Mouse (Mus musculus): ENCODE data around the gene Dupd1.

Dupd1 gene

DNA sequence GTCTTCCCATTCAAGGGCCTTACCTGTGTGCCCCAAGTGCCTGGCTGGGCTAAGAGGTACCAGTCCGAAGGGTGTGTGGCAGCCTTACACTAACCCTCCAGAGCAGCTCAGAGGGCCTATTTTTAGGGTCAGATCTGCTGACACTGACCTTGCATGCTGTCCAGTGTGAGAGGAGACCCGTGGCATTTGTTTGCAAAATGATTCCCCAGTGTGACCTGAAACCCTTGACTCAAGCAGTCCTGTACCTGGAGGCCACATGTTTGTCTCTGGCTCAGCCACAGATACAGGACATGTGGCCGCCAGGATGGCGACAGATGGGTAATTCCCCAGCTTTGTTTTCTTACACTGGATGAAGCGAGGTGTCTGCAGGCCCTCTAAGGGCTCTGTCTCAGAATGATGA lies at the start of gene Dupd1:
Dupd1 (minus strand) TSS at position 91 of the 400 bp plus-strand sequence.
- no peak for DNase-seq (ENCODE audit: low spot score in 2 of 2)

DNA sequence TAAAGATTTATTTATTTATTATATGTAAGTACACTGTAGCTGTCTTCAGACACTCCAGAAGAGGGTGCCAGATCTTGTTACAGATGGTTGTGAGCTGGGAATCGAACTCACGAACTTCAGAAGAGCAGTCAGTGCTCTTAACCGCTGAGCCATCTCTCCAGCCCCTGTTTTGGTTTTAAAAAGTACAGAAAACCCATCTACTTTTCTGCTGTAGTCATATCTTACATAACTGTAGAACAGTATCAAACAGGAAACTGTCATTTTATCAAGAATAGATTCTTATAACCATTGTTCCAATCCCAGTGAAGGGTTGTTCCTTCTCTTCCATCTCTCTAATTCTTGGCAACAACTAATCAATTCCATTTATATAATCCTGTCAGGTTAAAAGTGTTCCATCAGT lies 49.4 kb upstream of the Dupd1 start:
- no peak for DNase-seq (ENCODE audit: low spot score in 2 of 2)

DNA sequence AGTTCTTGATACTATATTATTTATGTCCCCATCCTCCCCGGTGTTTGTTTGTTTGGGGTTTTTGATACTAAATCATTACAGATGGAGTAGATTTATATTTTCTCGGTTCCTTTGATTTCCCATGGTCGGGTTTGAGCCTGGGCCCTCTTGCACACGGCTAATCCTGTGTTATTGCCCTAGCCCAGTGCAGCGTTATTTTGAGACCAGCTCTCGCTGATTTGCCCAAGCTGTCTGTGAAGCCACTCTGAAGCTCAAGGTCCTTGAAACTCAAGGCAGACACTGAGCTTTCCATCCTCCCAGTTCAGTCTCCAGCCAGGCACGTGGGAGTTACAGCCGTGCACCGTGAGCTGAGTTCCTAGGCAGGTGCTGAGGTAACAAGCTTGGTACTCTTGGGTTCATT lies 47.2 kb upstream of the Dupd1 start:
- no peak for DNase-seq (ENCODE audit: low spot score in 2 of 2)

DNA sequence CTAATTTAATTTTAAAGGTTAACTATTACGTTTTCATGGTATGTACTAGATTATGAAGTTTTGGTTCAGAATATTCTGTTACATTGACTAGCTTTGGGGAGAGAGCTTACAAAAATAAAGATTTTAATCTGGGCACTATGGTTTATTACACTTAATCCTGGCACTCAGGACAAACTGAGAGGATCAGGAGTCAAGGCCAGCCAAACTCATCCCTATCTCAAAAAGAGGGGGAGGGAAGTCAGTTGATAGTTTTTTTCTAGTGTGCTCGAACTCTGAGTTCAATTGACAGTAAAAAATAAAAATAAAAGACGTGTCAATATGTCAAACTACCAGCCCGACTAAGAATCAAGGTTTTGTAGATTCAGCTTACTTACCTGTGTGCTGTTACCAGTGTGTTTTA lies 39.0 kb upstream of the Dupd1 start:
- no peak for DNase-seq (ENCODE audit: low spot score in 2 of 2)

DNA sequence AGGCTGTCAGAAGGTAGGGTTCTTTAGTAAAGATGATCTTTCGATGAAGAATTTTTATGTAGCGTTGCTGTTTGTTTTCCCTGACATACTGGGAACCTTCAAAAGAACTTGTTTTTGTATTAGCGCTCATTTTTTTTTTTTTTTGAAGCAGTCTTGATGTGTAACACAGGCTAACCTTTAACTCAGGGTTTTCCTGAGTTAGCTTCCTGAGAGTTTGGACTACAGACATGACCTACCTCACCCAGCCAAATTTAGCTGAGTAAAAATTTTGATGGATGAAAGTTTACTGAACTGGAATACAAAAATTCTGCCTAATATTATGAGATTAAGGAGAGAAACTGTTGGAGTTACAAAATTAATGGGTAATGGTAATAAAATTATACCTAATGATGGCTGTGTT lies 38.0 kb upstream of the Dupd1 start:
- DNase-seq (ENCODE audit: low spot score in 2 of 2), result no peak

DNA sequence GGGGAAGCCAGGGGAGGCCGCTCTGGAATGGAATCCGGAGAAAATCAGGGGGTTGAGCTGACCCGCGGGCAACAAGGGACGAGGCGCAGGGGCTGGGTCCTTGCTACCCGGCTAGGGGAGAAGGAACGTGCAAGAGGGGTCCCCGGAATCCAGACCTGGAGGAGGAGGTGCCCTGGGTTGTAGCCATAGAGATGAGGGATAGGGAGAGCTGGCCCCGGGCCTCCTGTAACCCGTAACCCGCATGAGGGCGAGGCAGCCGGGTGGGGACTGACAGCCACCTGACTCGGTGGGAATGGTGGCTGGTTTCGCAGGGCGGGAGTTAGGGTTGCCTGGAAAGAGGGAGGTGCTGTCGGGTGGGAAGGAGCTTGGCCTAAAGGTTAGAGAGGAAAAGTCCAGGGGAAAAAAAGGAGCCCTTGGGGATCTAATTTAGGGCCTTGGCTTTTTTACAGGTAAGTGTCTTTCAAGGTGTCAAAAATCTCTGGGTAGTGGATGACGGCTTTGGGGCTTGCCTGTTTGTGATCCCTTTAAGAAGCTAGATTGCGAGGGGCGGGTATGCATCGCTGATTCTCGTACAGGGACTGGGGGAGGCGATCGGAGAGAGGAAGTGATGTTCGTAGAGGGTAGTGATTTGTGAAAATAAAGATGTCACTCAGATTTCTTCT lies 36.6 kb upstream of the Dupd1 start, which contains the start of gene Dusp13:
Dusp13 (minus strand) TSS at position 301 of the 662 bp plus-strand sequence.
- peak; percentile 55 to 81 for DNase-seq (ENCODE audit: low spot score in 2 of 2)

DNA sequence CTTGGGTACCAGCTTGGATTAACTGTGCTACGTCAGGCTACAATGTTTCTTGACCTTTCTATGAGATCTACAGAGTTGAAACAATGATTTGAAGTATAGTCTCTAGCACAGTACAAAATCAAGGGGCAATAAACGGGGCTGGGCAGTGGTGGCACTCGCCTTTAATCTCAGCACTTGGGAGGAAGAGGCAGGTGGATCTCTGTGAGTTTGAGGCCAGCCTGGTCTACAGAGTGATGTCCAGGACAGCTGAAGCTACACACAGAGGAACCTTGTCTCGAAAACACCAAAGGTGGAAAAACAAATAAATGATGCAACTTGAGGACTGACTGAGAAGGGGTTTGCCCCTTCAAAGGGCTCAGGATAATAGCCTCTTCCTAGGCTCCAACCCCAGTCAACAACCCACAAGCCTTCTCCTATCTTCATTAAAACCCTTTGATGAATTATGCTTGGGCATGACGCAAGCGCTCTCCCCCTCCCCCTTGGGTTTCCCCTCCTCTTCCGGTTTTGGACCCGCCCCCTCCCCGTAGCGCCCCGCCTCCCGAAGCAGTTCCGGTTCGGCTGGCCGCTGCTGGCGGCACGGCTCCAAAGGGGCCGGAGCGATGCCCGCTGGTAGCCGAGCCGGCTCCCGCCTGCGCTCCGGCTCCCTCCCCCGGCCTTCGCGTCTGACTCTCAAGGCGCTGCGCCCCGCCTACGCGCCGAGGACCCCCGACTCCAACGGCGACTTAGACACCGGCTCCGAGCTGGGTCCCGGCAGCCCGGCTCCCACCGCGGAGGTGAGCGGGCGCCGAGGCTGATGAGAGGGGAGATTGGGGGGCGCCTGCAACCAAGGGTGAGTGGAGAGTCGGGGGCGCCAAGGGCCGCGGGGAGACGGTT lies 35.9 kb upstream of the Dupd1 start, which contains the start of gene Samd8:
Samd8 (plus strand) TSS at position 524 of the 873 bp plus-strand sequence.
- peak; percentile 80 to 92 for DNase-seq (ENCODE audit: low spot score in 2 of 2)

DNA sequence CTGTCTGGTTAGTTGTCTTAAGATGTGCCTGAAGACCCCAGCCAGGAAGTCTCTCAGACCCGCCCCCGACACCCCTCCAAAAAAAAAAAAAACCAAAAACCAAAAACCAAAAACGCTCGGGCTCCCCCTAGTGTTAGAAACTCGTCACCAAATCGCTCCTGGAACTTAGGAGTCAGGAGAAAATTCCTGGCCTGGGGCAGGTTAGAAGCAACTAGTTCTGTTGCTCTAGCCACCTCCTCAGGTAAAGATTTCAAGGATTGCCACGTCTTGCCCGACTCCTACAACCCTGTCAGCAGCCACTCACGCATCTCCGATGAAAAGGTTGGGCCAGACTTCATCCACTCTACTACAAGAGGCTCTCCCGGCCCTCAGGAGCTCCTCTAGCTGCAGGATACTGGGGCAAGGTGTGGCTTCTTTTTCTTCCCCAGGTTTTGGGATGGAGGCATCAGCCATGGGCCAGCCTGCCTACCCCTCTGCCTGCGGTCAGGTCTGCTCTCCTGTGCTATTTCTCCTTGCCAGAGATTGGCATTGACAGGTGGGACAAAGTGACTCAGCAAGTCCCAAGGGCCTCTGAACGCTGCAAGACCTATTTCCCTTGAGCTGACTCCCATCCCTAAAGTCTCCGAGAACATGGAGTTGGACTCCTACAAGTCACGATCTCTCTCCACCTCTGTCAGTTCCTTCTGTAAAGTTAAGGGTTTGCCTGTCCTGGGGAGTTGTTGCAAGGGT lies 33.9 kb upstream of the Dupd1 start:
- DNase-seq (ENCODE audit: low spot score in 2 of 2), result peak; percentile 37 to 76

DNA sequence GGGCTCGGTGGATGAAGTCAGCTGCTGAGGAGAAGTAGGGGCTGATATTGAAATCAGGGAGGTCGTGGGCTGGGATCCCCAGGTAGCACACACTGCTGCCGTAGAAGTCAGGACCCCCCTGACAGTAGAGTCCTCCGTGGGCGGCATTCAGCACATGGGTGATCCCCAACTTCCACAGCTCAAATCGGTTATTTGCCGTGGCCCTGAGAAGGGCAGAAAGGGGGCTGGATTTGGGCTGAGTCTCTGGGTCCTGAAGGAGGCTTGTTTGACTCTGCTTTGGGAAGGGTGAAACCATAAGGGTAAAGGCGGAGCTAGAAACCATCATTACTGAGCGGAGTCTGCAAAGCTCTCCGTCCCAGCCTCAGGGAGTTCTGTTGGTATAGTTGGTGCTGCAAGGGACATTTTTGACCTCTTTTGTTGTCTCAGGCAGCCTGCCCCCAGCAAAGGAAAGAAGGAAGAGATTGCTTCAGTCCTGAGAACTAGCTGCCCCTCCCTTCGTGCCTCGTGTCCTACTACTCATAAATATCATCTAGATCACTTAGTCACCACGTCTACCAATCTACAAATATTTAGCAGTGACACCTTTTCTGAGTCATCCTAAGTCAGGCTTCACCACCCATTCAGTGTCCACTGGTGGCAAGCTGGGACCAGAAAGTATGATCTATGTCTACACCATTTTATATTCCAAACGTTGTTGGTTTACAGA lies 33.2 kb upstream of the Dupd1 start:
- DNase-seq (ENCODE audit: low spot score in 2 of 2), result no peak

DNA sequence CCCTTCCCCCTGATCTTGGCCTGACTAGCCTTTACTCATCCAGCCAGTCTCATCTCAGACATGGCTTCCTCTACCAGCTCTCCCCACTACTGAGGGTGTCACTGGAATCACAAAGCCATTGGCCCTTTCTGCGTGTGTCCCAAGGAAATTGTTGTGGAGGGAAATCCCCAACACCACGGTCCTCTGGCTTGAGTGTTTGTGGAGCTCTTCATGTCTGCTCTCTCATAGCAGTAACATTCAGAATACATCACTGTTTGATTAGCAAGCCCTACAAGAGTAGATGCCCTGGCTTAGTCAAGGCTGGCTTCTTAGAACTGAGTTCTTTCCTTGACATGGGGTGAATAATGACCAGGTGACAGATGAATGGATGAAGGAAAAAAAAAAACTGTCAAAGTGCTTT lies 32.5 kb upstream of the Dupd1 start:
- DNase-seq (ENCODE audit: low spot score in 2 of 2), result no peak

DNA sequence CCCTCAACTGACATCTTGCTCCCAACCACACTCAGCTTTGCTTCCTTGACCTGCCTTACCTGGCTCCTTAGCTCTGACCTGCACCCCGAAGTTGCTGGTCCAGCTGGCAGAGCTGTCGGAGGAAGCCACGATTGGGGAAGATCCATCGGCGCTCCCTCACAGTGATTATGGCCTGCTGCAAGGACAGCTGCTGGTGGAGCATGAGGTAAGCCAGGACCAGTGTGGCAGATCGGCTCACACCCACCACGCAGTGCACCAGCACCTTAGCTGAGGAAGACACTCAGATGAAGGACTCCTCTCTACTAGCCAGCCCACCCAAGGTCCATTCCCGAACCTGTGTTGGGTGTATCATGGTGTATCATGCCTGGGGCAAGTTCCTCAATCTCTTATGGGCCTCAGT lies 31.9 kb upstream of the Dupd1 start:
- DNase-seq (ENCODE audit: low spot score in 2 of 2), result no peak

DNA sequence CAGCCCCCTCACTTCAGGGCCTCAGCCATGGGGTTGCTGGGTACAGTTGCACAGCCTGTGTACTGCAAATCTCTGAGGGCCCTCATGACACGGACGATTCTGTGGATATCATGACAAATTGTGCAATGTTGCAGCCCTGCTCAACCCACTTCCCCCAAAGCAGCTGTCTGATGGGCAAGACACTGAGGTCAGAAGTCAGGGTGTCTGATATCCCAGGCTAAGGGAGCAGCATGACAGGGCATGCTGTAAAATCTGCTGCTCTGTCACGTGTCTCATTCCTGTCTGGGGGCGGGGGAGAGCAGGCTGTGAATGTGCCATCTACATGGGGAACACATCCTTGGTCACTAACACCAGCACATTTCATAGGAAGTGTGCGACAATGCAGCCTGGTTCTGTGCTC lies 30.8 kb upstream of the Dupd1 start:
- DNase-seq (ENCODE audit: low spot score in 2 of 2), result no peak

DNA sequence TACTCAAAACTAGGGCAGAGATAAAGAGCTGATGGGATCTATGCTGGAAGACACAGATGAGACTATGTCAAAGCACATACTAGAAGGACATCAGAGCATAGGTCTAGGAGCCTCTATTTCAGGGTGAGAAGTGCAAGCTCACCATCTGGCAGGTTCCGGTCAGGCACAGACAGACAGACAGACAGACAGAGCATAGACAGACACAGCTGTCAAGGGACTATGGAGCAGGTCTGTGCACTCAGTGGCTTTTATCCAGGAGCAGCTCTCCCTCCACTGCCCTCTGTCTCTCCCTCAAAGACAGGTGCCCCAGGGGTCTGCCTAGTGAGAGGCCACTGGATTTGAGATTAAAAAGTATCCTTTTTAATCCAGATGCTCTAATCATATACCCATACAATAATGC lies 29.8 kb upstream of the Dupd1 start:
- no peak for DNase-seq (ENCODE audit: low spot score in 2 of 2)

DNA sequence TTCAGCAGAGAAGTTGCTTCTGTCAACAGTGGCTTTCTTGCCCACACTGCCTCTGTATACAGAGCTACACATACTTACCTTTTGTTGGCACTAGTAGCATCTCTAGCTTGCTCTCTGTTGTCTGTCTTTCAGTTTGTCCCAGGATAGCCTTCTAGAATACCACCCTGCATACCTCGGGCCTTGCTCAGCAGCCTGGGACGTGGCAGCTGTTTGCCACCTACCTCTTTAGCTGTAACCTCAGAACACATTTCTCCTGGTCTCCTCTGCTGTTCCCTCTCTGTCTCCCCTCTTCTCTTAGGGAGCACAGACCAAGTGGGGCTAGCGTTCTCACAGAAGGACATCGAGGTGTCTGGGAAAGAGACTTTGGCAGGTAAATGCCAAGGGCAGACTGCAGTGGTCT lies 28.1 kb upstream of the Dupd1 start:
- no peak for DNase-seq (ENCODE audit: low spot score in 2 of 2)

DNA sequence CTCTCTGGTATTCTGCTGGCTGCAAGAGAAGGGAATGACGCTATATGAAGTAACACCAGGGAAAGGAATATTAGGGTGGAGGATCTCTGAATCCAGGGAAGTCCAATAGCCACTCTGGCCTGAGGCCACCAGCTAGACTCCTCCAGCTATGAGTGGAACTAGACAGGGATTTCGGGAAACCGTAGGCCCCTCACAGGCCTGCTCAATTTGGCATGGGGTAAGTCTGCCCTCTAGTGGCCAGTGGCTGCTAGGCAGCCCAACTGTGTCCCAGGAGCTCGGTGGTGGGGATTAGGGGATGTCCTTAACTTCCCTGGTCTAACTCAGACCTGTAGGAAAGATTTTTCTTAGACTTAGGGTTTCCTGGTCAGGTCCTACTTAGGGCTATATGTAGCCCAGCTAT lies 27.4 kb upstream of the Dupd1 start:
- DNase-seq (ENCODE audit: low spot score in 2 of 2), result peak; percentile 70 to 90

DNA sequence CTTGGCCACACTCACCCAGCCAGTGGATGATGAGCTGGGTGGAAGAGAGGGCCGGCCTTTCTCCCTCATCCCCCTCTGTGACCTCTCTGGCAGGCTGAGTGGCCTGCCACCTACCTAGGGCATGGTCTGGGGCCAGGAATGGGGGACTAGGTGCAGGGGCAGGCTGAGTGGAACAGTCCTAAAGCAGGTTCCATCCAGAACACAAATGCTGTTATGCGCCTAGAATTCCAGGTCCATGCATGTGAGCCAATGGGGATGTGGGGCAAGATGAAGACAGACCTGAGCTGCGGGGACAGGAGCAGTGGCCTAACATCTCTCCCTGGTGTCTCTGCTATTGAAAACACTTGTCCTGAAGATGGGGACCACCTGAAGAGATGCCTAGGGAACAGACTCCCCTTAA lies 26.9 kb upstream of the Dupd1 start:
- peak in 1 of 2 experiments; percentile 53 for DNase-seq (ENCODE audit: low spot score in 2 of 2)

DNA sequence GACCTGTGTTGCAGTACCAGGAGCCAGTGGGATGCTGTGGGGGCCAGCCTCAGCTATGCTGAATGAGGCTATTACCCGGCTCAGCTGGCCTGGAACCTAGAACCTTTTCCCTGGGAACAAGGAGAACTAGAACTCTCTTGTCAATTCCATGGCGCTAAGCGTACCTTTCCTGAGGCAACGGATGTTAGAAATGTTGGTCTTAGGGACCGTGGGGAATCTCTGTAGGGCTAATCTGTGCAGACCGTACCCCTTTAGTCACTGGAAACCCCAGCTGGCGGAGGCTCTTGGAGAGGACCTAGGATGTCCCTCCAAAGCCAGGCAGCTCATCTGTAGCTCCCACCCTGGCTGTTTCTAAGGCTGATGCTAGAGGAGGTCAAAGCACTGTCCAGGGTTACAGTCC lies 26.0 kb upstream of the Dupd1 start:
- DNase-seq (ENCODE audit: low spot score in 2 of 2), result no peak

DNA sequence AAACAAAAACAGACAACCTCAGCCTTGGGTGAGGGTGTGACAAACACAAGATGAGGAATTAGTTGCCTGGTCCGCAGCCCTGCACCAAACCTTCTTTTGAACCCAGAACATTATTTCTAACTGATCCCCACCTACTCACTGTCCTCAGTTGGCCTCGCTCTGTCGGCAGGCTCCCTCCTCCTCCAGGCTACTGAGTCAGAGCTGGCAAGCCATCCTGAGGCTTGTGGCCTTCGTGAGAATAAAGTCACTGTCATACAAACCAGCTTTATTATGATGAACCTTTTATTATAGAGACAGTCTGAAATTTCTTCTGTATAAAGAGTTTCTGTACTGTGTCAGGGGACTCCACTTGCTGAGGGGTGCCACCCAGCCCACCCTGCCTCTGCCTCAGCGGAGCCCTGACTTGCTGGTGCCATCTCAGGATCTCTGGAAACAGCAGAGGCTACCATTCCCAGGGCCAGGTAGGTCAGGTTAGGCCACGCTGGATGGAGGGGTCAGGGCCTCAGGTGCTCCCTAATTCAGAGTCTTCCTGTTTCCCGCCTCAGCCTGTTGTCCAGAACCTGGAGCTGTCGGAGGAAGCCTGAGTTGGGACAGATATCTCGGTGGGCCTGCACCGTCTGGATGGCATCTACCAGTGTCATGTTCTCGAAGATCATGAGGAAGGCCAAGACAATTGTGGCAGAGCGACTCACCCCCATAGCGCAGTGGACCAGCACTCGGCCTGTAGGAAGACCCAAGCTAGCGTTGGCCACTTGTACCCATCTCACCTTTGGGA lies 18.9 kb upstream of the Dupd1 start:
- no peak for DNase-seq (ENCODE audit: low spot score in 2 of 2)

DNA sequence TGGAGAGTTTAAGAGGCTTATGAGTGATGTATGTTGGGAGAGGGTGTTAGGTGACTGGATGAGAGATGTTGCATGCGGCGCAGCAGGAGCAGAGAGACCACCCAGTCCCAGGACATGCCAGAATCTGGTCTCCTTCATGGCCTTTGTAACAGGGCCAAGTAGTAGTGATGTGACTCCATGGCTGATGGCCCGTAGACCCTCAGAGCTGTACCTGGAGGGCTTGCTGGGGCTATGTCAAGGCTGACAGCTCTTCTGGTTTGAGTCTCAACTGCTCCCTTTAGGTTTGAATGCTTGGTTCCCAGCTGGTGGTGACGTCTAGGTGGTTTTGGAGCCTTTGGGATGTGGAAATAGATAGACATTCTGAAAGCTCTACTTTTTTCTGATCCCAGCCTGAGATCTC lies 15.6 kb upstream of the Dupd1 start:
- no peak for DNase-seq (ENCODE audit: low spot score in 2 of 2)

DNA sequence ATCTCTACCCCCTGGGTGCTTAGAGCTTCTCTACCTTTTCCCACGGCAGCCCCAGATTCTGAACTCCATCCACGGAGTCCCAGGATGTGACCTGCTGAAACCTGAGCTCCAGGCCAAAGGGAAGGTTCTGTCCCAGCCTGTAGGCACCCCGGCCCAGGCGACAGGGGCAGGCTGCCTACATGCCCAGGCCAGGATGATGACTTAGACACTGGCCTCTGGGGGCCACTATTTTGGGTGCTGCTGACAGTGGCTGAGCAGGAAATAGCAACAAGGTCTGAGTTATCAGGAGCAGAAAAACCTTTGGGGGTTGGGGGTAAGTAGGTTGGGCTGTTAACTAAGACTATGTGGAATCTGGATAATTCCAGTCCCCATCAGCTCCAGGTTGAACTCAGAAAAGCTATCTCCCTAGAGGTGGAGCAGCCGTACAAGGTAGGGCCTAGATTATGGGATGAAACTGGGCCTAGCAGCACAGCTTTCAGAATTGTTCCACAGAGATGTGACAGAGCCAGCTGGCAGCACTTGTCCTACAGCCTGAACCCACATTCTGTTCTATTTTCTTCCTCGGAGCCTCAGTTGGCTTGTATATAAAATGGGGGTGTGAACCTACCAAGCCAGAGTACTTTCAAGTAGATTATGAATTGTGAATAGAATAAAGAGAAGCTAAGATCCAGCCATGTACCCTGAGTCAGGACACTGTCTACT lies 14.8 kb upstream of the Dupd1 start:
- DNase-seq (ENCODE audit: low spot score in 2 of 2), result no peak
